Mouse (Mus musculus): Measurements from ENCODE around the gene Gm49510.

The Gm49510 gene

DNA sequence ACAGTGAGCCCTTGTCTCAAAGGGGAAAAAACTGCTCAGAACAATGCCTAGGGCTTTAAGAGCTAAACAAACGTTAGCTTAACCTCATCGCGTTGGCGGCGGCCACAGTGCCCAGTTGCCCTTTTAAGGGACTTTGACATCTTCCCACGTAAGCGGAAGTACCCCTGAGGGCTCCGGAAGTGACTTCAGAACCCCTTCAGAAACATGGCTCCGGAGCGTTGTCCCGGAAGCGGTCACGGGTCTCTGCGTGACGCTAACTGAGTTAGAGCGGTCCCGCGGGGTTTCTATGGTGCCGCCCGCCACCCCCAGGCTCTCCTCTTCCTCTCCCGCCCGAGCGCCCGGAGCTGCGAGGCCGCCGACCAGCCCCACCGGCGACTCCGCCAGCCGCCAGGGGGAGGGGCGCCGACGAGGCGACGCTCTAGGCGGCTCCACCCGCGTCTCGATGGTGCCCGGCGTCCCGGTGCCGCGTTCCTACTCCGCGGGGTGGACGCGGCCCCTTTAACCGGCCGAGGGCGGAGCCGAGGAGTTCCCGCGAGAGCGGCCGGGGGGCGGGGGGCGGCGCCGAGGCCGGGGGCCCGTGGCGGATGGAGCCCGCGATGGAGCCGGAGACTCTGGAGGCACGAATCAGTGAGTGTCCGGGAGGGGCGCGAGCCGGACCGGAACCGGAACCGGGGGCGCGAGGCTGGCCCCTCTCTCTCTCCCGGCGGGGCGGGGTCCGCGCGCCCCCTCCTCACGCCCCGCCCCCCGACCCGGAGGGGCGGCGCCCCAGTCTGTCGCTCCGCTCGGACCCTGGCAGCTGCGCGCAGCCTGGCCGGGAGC, 22.3 kb upstream of the Gm49510 start, which contains the start of gene Gga1:
Gga1 (plus strand) TSS at position 200 of the 819 bp plus-strand sequence.
- in situ Hi-C loops (cut with MboI; ENCODE audit: unreplicated experiment in 2 of 2): loop anchor here (25.0 kb wide), 2 partner anchors 460 to 810 kb away; partner anchors contain the start of genes Gtpbp1 (in 2 of the 2), Josd1 (in 2 of the 2), Maff (in 1 of the 2) and Pla2g6 (in 1 of the 2)

DNA sequence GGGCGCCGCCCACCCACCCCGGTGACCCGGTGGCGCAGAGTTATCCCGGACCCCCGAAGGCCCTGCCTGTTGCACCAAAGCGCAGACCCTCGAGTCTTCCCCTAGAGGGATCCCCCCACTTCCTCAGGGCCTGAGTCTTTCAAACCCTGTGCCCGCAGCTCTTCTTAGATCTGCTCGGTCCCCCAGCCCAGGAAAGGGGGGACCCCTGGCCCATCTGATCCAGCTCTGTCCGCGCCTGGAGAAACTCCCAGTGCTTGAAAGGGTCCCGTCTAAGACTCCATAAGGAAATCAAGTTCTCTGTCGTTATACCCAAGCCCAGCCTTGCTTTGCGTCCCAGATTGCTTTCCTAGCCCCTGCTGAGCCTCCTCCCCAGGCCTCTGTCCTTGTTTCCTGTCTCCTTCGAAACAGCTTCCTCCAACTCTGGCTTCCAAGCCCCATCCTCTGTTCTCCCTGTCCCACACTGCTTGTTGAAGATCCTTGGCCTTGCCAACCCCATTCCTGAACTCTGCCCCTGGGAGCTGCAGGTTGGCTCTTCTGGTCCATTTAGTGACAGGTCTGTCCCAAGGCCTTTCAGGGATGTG, 21.6 kb upstream of the Gm49510 start:
- in situ Hi-C loops (cut with MboI; ENCODE audit: unreplicated experiment in 2 of 2): loop anchor here (25.0 kb wide), 2 partner anchors 459 to 809 kb away; partner anchors contain the start of genes Gtpbp1 (in 2 of the 2), Josd1 (in 2 of the 2), Maff (in 1 of the 2) and Pla2g6 (in 1 of the 2)

DNA sequence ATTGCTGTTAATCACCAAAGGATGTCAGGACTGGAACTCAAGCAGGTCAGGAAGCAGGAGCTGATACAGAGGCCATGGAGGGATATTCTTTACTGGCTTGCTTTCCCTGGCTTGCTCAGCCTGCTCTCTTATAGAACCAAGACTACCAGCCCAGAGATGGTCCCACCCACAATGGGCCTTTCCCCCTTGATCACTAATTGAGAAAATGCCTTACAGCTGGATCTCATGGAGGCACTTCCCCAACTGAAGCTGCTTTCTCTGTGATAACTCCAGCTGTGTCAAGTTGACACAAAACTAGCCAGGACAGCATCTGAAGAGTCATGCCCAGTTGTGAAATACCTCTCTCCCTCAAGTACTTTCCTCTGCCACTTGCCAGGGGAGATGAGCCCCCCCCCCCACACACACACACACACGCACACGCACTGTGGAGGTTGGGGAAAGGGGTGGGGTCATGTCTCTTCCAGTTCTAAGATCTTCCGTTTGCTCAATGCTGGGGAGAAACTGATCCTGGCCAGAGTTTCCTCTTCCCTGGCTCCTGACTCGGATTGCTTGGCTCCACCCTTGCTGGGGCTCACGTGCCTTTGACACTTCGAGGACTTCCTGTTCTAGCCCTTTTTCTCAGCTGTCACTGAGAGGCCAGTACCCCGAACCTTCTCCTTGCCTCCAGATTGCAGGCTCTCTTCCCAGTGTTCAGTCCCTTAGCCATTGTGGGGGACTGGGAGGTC, 20.5 kb upstream of the Gm49510 start:
- in situ Hi-C loops (cut with MboI; ENCODE audit: unreplicated experiment in 2 of 2): loop anchor here (25.0 kb wide), 2 partner anchors 458 to 808 kb away; partner anchors contain the start of genes Gtpbp1 (in 2 of the 2), Josd1 (in 2 of the 2), Maff (in 1 of the 2) and Pla2g6 (in 1 of the 2)

DNA sequence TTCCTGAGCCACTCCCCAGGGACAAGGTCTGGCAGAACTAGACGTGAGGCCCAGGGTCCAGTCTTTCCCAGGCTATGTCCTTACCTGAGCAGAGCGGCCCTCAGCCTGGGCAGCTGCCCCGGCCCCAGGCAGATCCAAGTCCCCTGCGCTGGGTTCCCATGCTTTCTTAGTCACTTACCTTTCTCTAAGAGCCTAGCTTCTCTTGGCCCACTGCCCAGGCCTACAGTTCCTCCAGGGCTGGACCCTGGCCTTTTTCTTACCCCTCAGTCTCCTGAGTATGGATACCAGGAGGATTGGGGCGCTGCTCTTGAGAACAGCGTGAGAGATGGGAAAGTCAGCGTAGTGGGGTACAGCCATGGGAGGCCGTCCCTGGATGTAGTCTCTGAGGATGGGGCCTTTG, 19.0 kb upstream of the Gm49510 start:
- in situ Hi-C loops (cut with MboI; ENCODE audit: unreplicated experiment in 2 of 2): loop anchor here (25.0 kb wide), 2 partner anchors 457 to 807 kb away; partner anchors contain the start of genes Gtpbp1 (in 2 of the 2), Josd1 (in 2 of the 2), Maff (in 1 of the 2) and Pla2g6 (in 1 of the 2)

DNA sequence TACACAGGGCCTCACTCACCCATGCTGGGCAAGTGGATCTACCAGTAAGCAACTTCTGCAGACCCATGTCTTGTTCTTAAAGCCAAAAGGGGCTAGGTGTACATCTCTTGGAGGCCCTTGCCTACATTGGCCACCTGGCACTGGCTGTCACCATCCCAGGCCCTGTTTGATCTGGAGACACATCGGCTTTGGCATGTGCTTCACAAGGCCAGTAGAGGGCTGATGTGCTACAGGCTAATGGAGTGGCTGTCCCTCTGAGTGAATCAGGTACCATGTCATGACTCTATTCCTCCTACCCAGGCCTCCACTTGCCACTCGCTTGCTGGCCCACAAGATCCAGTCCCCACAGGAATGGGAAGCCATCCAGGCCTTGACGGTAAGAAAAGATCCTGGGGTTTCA, 17.6 kb upstream of the Gm49510 start:
- in situ Hi-C loops (cut with MboI; ENCODE audit: unreplicated experiment in 2 of 2): loop anchor here (25.0 kb wide), 2 partner anchors 455 to 805 kb away; partner anchors contain the start of genes Gtpbp1 (in 2 of the 2), Josd1 (in 2 of the 2), Maff (in 1 of the 2) and Pla2g6 (in 1 of the 2)

DNA sequence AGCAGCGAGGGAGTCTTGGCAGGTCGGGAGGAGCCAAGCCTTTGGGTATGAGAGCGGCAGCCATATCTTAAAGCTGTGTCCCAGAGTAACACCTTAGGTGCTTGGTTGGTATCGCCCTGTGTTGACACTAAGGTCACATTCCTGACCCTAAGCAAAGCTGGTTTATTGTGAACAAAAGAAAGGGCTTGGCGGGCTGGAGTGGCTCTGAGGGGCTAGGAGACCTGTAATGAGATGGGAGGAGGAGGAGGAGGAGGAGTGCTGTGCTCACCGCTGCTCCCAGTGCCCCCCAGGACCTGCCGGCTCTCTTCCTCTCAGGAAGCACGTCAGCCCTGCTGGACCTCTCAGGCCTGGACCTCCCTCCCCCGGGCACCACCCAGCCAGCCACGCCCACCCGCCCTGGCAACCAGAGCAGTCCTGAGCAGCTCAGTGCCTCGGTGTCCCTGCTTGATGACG, 10.0 kb upstream of the Gm49510 start:
- in situ Hi-C loops (cut with MboI; ENCODE audit: unreplicated experiment in 2 of 2): loop anchor here (25.0 kb wide), 2 partner anchors 448 to 798 kb away; partner anchors contain the start of genes Gtpbp1 (in 2 of the 2), Josd1 (in 2 of the 2), Maff (in 1 of the 2) and Pla2g6 (in 1 of the 2)

DNA sequence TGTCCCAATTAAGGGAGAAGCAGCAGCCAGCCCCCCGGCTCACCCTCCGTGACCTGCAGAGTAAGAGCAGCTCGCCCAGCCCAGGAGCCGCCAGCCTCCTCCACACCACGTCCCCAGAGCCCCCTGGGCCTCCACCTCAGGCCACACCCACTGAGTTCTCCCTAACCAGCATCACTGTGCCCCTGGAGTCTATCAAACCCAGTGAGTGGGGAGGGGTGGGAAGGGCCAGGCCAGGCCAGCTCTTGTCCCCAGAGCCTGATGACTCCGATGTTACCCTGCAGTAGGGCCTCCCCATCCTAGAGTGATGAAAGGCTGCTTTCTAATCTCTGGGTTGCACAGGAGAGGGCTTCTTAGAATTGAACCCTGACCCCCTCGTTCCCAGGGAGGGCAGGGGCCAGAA, 7.0 kb upstream of the Gm49510 start:
- in situ Hi-C loops (cut with MboI; ENCODE audit: unreplicated experiment in 2 of 2): loop anchor here (25.0 kb wide), 2 partner anchors 445 to 795 kb away; partner anchors contain the start of genes Gtpbp1 (in 2 of the 2), Josd1 (in 2 of the 2), Maff (in 1 of the 2) and Pla2g6 (in 1 of the 2)

DNA sequence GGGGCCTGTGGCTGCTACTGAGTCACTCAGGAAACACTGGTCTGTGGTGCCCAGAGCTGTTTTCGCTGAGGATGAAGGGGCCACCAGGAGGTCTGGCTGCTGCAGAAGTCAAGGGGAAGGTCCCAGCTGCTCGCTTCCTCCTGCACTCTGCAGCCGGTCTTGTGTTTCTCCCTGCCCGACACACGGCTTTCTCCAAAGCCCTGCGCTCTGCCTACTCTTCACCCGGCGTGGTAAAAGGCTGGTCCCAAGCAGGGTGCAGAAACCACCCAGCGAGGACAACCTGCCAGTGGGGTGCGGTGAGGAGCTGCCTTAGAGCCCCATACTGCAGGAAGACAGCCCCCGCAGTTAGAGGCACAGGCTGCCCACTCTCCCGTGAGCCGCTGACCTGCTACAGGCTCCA, 4.7 kb upstream of the Gm49510 start:
- in situ Hi-C loops (cut with MboI; ENCODE audit: unreplicated experiment in 2 of 2): loop anchor here (25.0 kb wide), 2 partner anchors 443 to 793 kb away; partner anchors contain the start of genes Gtpbp1 (in 2 of the 2), Josd1 (in 2 of the 2), Maff (in 1 of the 2) and Pla2g6 (in 1 of the 2)

DNA sequence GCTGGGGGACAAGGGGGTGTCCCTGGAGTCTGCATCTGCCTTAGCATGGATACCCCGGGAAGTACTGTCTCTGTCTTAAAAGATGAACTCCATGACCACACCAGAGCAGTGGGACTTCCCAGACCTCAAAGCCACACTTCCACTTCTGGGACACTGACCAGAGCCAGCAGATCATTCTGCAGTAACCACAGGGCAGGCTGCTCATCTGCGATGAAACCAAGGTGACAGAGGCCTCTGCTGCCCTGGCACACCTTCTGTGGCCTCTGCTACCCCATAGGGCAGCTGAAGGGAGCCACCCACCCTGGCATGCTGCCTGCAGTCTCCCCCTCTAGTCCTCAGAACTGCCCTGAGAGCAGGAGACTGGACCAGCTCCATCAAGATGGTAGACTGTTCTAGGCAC, 3.7 kb upstream of the Gm49510 start:
- in situ Hi-C loops (cut with MboI; ENCODE audit: unreplicated experiment in 2 of 2): loop anchor here (25.0 kb wide), 2 partner anchors 442 to 792 kb away; partner anchors contain the start of genes Gtpbp1 (in 2 of the 2), Josd1 (in 2 of the 2), Maff (in 1 of the 2) and Pla2g6 (in 1 of the 2)

DNA sequence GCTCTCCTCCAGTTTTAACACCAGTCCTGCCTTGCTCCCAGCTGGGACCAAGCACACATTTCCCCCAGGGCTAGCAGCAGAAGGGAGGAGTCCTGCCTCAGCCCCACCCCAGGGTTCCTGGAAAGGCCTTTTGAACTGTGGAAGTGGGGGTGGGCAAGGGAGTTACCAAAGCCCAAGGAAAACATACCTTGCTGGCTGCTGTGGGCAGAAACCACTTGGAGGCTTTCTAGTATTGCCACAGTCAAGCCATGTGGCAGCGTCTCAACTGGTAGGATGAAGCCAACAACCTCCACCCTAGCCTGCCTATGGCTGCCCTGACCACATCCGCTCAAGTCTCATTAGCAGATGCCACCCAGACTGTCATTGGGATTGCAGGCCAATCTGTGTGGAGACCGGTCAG, 3.3 kb upstream of the Gm49510 start:
- in situ Hi-C loops (cut with MboI; ENCODE audit: unreplicated experiment in 2 of 2): loop anchor here (25.0 kb wide), 2 partner anchors 441 to 791 kb away; partner anchors contain the start of genes Gtpbp1 (in 2 of the 2), Josd1 (in 2 of the 2), Maff (in 1 of the 2) and Pla2g6 (in 1 of the 2)

DNA sequence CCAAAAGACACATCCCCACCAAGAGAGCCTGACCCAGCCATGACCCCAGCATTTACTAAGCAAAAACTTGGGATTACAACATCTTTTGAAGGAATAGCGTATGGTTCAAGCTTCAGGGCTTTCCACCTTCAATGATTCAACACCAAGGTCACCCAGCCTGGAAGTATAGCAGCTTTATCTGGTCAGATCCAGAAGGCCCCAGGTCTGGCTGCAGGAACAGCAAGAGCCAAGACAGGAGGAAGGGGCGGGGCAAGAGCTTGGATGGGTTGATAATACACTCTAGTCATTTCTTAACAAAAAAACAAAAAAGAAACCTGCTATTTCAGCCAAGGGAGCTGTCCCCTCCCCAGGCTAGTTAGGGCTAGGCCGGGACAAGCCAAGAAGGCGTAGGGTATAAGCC, 2.0 kb upstream of the Gm49510 start:
- in situ Hi-C loops (cut with MboI; ENCODE audit: unreplicated experiment in 2 of 2): loop anchor here (25.0 kb wide), 2 partner anchors 440 to 790 kb away; partner anchors contain the start of genes Gtpbp1 (in 2 of the 2), Josd1 (in 2 of the 2), Maff (in 1 of the 2) and Pla2g6 (in 1 of the 2)

DNA sequence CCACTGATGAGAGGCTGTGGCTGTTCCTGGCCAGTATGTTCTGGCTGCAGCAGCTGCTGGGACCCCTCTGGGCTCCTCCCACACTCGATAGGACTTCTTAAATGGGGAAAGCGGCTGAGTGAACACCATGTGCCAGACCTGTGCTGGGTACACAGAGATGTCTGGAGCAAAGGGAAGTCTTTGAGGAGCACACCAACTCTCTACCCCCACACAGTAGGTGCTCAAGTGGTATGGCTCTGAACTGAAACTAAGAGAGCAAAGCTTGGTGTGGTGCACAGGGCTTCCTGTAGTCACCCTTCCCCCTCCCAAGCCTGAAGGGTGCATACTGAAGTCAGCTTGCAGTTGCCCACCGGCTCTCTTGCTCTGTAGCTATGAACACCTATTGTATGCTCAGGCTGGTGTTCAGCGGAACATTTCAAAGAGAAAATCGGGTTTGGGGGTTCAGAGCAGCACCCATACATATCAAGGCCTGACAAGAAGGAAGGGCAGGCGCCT, 913 bp upstream of the Gm49510 start:
- in situ Hi-C loops (cut with MboI; ENCODE audit: unreplicated experiment in 2 of 2): loop anchor here (25.0 kb wide), 2 partner anchors 439 to 789 kb away; partner anchors contain the start of genes Gtpbp1 (in 2 of the 2), Josd1 (in 2 of the 2), Maff (in 1 of the 2) and Pla2g6 (in 1 of the 2)

DNA sequence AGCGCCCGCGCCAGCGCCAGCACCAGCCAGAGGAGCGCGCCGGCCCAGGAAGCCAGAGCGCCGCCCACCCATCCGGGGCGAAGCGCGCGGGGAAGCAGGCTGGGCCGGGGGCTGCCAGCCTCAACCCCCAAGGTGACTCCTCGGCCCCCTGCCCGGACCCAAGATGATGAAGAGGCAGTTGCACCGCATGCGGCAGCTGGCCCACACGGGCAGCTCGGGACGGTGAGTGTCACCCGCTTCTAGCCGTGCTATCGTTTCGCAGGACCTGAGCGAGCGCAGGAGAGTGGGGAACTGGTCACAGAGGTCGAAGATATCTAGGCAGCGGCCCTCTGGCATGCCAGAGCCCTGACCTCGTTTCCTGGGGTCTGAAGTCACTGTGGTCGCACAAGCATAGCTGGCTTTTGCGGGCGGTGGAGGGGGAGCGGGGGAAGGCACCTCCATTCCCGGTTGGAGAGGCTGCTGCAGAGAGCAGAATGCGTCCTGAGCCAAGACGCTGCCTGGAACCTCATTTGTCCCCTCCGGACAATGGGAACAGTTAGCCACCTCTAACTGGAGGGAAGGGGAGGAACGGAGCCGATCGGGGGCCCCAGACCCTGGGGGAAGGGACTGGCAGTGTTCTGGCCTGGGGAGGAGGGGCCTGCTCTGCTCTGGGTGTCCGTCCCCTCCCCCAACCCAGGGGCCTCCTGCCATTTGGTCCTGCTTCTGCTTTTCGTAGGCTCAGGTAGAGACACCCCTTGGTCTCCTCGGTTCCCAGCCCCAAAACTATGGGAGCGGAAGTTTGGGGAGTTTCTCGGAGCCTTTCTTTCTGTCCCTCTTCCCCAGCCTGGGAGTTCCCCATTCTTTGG, 495 bp downstream of the Gm49510 start, which contains the start of gene Sh3bp1:
Sh3bp1 (plus strand) TSS at position 29 of the 845 bp plus-strand sequence.
- in situ Hi-C loops (cut with MboI; ENCODE audit: unreplicated experiment in 2 of 2): loop anchor here (5.0 to 25.0 kb wide), 3 partner anchors 42 to 787 kb away; partner anchors contain the start of genes Gtpbp1 (in 2 of the 2), Josd1 (in 2 of the 2), Maff (in 1 of the 2) and Pla2g6 (in 1 of the 2)

DNA sequence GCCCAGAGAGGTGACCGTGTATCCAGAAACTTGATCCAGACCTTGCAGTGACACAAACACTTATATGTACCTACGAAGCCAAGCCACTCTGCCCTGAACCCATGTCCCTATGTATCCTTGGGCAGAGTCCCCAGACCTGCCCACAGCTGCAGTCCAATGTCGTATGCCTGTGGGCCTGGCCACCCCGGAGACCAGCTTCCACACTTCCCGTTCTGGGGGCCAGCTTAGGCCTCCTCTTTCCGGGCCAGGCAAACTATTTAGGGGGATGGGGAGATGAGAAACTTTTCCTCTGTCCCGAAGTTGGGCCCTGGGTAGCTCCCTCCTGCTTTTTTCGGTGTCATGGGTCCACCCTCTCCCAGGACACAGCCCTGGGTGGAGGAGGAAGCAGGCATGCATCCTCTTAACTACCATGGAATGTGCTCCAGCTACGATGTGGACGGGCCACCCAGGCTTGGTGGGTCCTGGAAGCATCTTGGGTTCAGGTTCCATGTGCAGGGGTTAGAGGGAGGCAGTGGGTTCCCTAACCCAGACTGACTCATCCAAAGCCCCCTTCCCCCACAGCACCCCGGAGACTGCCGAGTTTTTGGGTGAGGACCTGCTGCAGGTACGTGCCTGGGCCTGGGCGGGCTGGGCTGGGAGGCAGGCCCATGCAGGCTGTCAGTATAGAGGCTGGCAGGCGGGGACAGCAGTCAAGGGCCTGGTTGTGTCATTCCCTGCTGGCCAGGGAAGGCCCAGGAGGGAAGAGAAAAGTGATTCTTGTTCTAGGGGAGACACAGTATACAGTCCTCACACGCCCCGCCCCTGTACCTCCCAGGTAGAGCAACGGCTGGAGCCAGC, 1.3 kb downstream of the Gm49510 start:
- in situ Hi-C loops (cut with MboI; ENCODE audit: unreplicated experiment in 2 of 2): loop anchor here in 1 of 2 experiments (5.0 kb wide), 1 partner anchor 41 kb away; no protein-coding TSS in a partner anchor

DNA sequence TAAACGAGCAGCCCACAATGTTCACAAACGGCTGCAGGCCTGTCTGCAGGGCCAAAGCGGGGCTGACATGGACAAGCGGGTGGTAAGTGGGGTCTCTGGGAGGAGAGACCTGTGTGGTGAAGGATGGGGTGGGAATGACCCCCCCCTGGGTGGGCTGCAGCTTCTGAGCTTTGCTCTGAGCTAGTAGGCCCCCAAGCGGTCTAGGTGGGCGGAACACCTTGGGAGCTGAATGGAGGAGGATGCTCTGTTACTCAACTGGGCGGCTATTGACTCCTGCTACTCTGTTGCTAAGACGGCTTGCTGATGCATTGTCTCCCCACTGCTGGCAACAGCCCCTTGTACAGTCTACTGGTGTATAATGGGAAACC, 1.9 kb downstream of the Gm49510 start:
- in situ Hi-C loops (cut with MboI; ENCODE audit: unreplicated experiment in 2 of 2): loop anchor here in 1 of 2 experiments (5.0 kb wide), 1 partner anchor 41 kb away; no protein-coding TSS in a partner anchor

DNA sequence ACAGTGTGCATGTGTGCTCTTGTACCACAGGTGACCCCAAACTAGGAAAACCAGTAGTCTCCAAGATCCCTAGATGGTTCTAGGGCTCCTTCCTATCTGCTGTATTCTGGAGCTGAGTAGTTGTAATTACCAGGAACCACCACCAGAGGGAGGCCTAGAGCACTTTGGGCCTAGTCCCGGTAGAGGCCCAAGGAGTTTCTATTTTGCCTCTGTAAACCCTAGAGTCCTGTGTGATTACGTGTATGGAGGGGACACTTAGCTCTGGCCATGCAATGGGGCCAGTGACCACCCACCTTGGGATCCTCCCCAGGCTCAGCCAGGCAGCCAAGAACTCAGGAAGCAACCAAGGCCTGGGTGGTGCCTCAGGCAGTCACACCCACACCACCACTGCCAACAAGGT, 3.8 kb downstream of the Gm49510 start:
- in situ Hi-C loops (cut with MboI; ENCODE audit: unreplicated experiment in 2 of 2): loop anchor here in 1 of 2 experiments (5.0 kb wide), 1 partner anchor 39 kb away; no protein-coding TSS in a partner anchor

DNA sequence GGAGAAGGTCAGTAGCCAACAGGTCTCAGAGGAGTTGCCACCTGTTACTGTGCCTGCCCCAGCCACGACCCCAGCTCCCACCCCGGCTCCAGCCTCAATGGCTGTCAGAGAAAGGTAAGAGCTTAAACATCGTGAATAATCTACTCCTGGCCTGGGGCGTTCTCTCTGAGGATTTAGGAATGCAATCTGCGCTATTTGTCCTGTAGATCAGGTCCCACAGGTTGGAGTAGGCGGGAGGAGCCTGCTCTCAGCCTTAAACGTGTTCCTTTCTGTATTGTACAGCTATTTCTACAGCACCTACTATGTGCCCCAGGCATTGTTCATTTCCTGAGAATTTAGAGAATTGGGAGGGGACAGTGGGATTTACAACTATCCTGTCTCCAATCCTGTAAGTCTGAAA, 8.9 kb downstream of the Gm49510 start:
- in situ Hi-C loops (cut with MboI; ENCODE audit: unreplicated experiment in 2 of 2): no loop called here
